Mouse (Mus musculus): ENCODE results near the gene Gmeb1. TPM values are rescaled to one million over a fixed set of nuclear protein-coding genes. Genes with fewer than 3 reads are reported as not detected.
A peak's percentile ranks its signal among the peaks of the same experiment; 100 is the strongest.

Gene Gmeb1
- polyA plus RNA-seq, 1 experiment from 2014 or later: 34.9 TPM

DNA sequence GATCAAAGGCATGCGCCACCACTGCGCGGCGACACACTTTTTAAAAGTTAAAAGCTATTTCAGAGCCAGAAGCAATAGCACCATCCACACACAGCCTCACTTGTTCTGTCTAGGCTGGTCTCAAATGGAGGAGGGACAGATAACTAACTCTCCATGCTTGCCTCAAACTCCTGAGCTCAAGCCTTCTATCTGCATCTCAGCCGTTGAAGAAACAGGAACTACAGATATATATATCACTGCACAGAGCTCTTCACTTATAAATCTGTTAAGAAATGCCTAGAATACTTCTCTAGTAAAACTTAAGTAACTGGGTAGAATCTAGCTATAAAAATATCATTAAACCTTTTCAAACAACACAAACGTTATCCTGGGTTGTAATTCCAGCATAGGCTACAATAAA, 67.0 kb downstream of the Gmeb1 start:
- Histone ChIP-seq H3K4me1 (ENCODE audit: control insufficient read depth, insufficient read depth, low read length) (no peaks in the 10 kb centered on the region), H3K9me3 (replicated peaks; ENCODE audit: control insufficient read depth, low read length) (no peaks in the 10 kb centered on the region), H3K36me3 (replicated peaks; ENCODE audit: control insufficient read depth, insufficient read depth, low read depth, low read length) (no peaks in the 10 kb centered on the region; the same call in 1 of the 2 replicates), H3K27me3 (ENCODE audit: control insufficient read depth, insufficient read depth, low read length) (no peaks in the 10 kb centered on the region), H3K4me2 (ENCODE audit: low read depth, low read length) (no peak overlapping the region), H3K9ac (replicated peaks; ENCODE audit: low read length) (no peak overlapping the region), H3K4me3 (ENCODE audit: low read depth, low read length) (no peak overlapping the region), H3K27ac (replicated peaks; ENCODE audit: low read depth, low read length) (no peak overlapping the region)
- ATAC-seq (replicated peaks; ENCODE audit: insufficient number of reproducible peaks, low FRiP score, low TSS enrichment, low read depth): no peak
- DNase-seq (ENCODE audit: low spot score): no peak
- WGBS: 93% methylated on average over 6 of the region's 6 CpGs

DNA sequence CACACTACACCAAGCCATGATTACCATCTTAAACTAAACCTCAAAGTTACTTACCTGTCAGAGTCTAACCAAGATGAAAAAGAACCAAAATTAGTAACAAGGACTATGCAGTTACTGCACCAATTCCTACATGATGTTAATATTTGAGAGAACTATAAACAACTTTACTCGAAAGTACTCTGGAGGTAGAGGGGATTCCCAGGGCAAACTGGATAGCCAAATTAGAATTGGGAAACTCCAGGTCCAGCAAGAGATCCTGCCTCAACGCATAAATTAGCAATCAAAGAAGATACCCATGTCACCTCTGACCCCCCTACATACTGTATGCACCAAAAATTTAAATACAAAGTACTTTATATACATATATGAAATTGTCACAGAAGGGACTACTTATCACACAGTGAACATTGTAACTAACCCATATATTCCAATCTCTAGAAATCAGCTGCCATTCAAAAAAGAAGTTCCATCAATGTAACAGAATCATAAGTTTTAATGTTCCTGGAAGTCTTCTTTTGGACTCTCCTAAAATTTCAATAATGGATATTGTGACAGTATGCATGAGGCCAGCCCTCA, 73.5 kb downstream of the Gmeb1 start:
- Histone ChIP-seq H3K36me3 (replicated peaks; ENCODE audit: control insufficient read depth, insufficient read depth, low read depth, low read length) (peaks cover 3% of the 10 kb centered on the region; the same call in 1 of the 2 replicates), H3K4me2 (ENCODE audit: low read depth, low read length) (no peak overlapping the region), H3K27ac (replicated peaks; ENCODE audit: low read depth, low read length) (no peak overlapping the region), H3K4me3 (ENCODE audit: low read depth, low read length) (no peak overlapping the region), H3K4me1 (ENCODE audit: control insufficient read depth, insufficient read depth, low read length) (no peaks in the 10 kb centered on the region), H3K27me3 (ENCODE audit: control insufficient read depth, insufficient read depth, low read length) (no peaks in the 10 kb centered on the region), H3K9me3 (replicated peaks; ENCODE audit: control insufficient read depth, low read length) (no peaks in the 10 kb centered on the region), H3K9ac (replicated peaks; ENCODE audit: low read length) (no peak overlapping the region)
- 95% methylated on average over 2 of the region's 2 CpGs for WGBS
- no peak for DNase-seq (ENCODE audit: low spot score)
- ATAC-seq (replicated peaks; ENCODE audit: insufficient number of reproducible peaks, low FRiP score, low TSS enrichment, low read depth): no peak

DNA sequence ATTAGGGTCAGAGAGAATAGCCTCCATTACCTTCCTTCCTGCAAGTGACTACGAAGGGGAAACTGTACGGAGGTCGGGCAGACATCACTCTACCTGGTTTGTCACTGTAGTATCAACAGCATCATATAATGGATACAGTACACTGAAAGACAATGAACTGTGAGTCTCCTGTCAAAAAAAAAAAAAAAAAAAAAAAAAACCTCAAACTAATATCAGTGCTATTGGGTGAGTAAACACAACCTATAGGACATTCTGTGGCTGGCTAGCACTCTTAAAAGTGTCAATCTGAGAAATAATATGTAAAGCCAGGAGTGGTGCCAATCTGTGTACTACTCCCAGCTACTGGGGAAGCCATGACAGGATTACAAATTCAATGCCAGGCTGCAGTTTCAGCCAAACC, 78.2 kb downstream of the Gmeb1 start:
- Histone ChIP-seq H3K36me3 (replicated peaks; ENCODE audit: control insufficient read depth, insufficient read depth, low read depth, low read length) (peaks cover 5% of the 10 kb centered on the region), H3K9me3 (replicated peaks; ENCODE audit: control insufficient read depth, low read length) (no peaks in the 10 kb centered on the region), H3K4me1 (ENCODE audit: control insufficient read depth, insufficient read depth, low read length) (no peaks in the 10 kb centered on the region), H3K27ac (replicated peaks; ENCODE audit: low read depth, low read length) (no peak overlapping the region), H3K9ac (replicated peaks; ENCODE audit: low read length) (no peak overlapping the region), H3K27me3 (ENCODE audit: control insufficient read depth, insufficient read depth, low read length) (no peaks in the 10 kb centered on the region), H3K4me2 (ENCODE audit: low read depth, low read length) (no peak overlapping the region), H3K4me3 (ENCODE audit: low read depth, low read length) (no peak overlapping the region)
- DNase-seq (ENCODE audit: low spot score) (no peak), ATAC-seq (replicated peaks; ENCODE audit: insufficient number of reproducible peaks, low FRiP score, low TSS enrichment, low read depth) (no peak)
- 97% methylated on average over 3 of the region's 3 CpGs for WGBS

DNA sequence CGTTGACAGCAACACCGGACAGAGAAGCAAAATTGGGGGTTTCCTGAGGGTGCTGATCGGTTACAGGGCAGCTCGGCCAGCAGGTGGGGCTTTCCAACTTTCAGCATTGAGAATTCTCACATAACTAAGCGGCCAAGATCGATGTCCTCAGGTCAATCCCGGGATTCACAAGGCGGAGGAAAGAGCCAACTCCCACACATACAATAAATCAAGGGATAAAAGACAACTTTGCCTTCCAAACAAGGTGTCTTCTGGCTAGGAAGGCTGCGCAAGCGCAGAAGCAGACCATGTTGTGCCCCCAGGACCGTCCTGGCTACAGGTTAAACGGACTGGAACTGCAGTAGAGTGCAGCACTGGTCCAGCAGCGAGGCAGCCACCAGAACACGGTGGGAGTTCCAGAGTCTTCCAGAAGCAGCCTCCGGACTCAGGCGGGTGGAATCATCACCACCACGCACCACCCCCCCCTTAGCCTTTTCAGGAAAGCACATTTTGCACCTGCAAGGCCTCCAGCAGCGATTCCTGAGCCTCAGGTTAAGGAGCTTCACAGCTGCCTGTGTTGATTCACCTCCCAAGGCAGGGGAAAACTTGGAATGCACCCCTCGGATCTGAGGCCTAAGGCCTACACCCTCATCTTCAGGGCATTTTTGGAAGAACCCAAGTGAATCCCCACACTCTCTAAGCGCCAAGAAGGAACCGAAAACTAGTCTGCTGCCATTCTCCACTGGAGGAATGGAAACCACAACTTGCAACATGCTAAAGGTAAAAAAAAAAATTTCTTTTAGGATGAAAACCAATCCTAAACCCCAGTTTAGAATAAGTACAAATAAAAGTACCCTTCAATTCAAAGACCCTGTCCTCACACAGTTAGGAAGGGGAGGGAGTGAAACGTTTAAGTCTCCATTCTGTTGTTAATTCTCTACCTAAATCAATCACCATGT, 79.4 kb downstream of the Gmeb1 start:
- WGBS: 68% methylated on average over 22 of the region's 22 CpGs
- no peaks in the 10 kb centered on the region for H3K27me3 ChIP-seq (ENCODE audit: control insufficient read depth, insufficient read depth, low read length)
- H3K4me3 ChIP-seq (ENCODE audit: low read depth, low read length): no peak overlapping the region
- H3K4me2 ChIP-seq (ENCODE audit: low read depth, low read length): no peak overlapping the region
- no peak overlapping the region for H3K9ac ChIP-seq (replicated peaks; ENCODE audit: low read length)
- no peak overlapping the region for H3K27ac ChIP-seq (replicated peaks; ENCODE audit: low read depth, low read length)
- DNase-seq (ENCODE audit: low spot score) (no peak), ATAC-seq (replicated peaks; ENCODE audit: insufficient number of reproducible peaks, low FRiP score, low TSS enrichment, low read depth) (no peak)
- no peaks in the 10 kb centered on the region for H3K9me3 ChIP-seq (replicated peaks; ENCODE audit: control insufficient read depth, low read length)
- peaks cover 5% of the 10 kb centered on the region for H3K36me3 ChIP-seq (replicated peaks; ENCODE audit: control insufficient read depth, insufficient read depth, low read depth, low read length)
- no peaks in the 10 kb centered on the region for H3K4me1 ChIP-seq (ENCODE audit: control insufficient read depth, insufficient read depth, low read length)

DNA sequence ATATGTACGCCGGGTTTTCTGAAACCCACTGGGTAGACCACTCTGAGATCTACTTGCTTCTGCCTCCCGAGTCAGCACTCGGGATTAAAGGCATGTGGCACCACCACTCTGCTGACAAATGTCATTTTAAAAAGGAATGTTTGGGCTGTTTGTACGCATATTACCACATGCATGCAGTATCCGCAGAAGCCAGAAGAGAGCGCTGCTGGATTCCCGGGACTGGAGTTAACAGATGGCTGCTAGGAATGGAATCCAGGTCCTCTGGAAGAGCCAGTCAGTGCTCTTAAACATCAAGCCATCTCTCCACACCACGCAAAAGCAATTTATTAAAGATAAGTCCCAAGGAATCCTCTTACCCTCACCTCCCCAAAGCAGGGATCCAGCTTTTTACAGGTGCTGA, 80.7 kb downstream of the Gmeb1 start:
- no peak overlapping the region for H3K4me3 ChIP-seq (ENCODE audit: low read depth, low read length)
- no peaks in the 10 kb centered on the region for H3K9me3 ChIP-seq (replicated peaks; ENCODE audit: control insufficient read depth, low read length)
- WGBS: 73% methylated on average over 9 of the region's 9 CpGs
- no peaks in the 10 kb centered on the region for H3K4me1 ChIP-seq (ENCODE audit: control insufficient read depth, insufficient read depth, low read length)
- H3K9ac ChIP-seq (replicated peaks; ENCODE audit: low read length): no peak overlapping the region
- peak; percentile 67 for DNase-seq (ENCODE audit: low spot score)
- peaks cover 5% of the 10 kb centered on the region for H3K36me3 ChIP-seq (replicated peaks; ENCODE audit: control insufficient read depth, insufficient read depth, low read depth, low read length)
- no peak for ATAC-seq (replicated peaks; ENCODE audit: insufficient number of reproducible peaks, low FRiP score, low TSS enrichment, low read depth)
- no peaks in the 10 kb centered on the region for H3K27me3 ChIP-seq (ENCODE audit: control insufficient read depth, insufficient read depth, low read length)
- H3K27ac ChIP-seq (replicated peaks; ENCODE audit: low read depth, low read length): no peak overlapping the region
- H3K4me2 ChIP-seq (ENCODE audit: low read depth, low read length): no peak overlapping the region

DNA sequence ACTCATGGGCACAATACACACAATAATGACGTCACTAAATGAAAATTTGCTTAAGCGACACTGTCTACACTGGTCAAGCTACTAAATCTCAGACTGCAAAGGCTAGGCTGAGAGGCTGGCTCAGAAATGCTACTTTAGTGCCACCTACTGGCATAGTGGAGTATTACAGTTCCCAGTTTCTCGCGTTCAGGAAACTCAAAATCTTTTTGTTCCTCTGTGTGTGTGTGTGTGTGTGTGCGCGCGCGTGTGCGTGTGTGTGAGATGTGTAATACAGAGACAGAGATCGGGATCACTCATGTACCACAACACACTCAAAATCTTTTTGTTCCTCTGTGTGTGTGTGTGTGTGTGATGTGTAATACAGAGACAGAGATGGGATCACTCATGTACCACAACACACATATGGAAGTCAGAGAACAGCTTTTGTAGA, 82.8 kb downstream of the Gmeb1 start:
- peak; percentile 89 for ATAC-seq (replicated peaks; ENCODE audit: insufficient number of reproducible peaks, low FRiP score, low TSS enrichment, low read depth)
- DNase-seq (ENCODE audit: low spot score): peak; percentile 90
- 8% methylated on average over 10 of the region's 10 CpGs for WGBS

DNA sequence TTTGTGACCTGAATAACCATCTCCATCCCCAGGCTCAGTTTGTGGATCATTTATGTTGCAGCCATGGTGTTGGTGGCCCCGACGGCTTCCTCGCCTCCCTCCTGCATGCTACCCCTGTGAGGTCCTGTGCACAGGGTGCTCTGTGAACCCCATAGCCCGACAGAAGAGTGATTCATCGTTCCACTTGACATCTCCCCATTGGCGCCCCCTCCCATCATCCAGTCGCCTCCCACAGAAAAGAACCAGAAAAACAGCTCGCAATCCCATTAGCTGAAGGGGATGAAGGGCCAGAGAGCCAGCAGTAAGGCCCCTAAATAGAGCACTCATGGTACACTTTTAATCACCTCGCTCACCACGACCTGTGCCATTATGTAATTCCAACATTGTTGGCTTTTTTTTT, 84.9 kb downstream of the Gmeb1 start:
- no peaks in the 10 kb centered on the region for H3K36me3 ChIP-seq (replicated peaks; ENCODE audit: control insufficient read depth, insufficient read depth, low read depth, low read length)
- H3K9me3 ChIP-seq (replicated peaks; ENCODE audit: control insufficient read depth, low read length): no peaks in the 10 kb centered on the region
- no peaks in the 10 kb centered on the region for H3K4me1 ChIP-seq (ENCODE audit: control insufficient read depth, insufficient read depth, low read length)
- no peak for DNase-seq (ENCODE audit: low spot score)
- H3K27ac ChIP-seq (replicated peaks; ENCODE audit: low read depth, low read length): no peak overlapping the region
- 58% methylated on average over 10 of the region's 10 CpGs for WGBS
- H3K4me3 ChIP-seq (ENCODE audit: low read depth, low read length): no peak overlapping the region
- H3K9ac ChIP-seq (replicated peaks; ENCODE audit: low read length): no peak overlapping the region
- no peak for ATAC-seq (replicated peaks; ENCODE audit: insufficient number of reproducible peaks, low FRiP score, low TSS enrichment, low read depth)
- no peaks in the 10 kb centered on the region for H3K27me3 ChIP-seq (ENCODE audit: control insufficient read depth, insufficient read depth, low read length)
- H3K4me2 ChIP-seq (ENCODE audit: low read depth, low read length): no peak overlapping the region

More for the DNA sequence above, 82.8 kb downstream of the Gmeb1 start:
- Histone ChIP-seq H3K4me3 (ENCODE audit: low read depth, low read length) (no peak overlapping the region), H3K9ac (replicated peaks; ENCODE audit: low read length) (no peak overlapping the region), H3K27ac (replicated peaks; ENCODE audit: low read depth, low read length) (no peak overlapping the region), H3K4me2 (ENCODE audit: low read depth, low read length) (no peak overlapping the region), H3K4me1 (ENCODE audit: control insufficient read depth, insufficient read depth, low read length) (no peaks in the 10 kb centered on the region), H3K36me3 (replicated peaks; ENCODE audit: control insufficient read depth, insufficient read depth, low read depth, low read length) (peaks cover 2% of the 10 kb centered on the region; the same call in 1 of the 2 replicates), H3K9me3 (replicated peaks; ENCODE audit: control insufficient read depth, low read length) (no peaks in the 10 kb centered on the region), H3K27me3 (ENCODE audit: control insufficient read depth, insufficient read depth, low read length) (no peaks in the 10 kb centered on the region)
